Mouse (Mus musculus) heart, adult 2 months (tissue): ENCODE measurements at regions not wholly inside any gene's neighbourhood (a gene's known extent, or its start where the extent isn't known, plus 50 kb on each side); places are given as distances from the start of the nearest gene placed in this dataset.

Experiments used
- DNase-seq, 2 experiments: peaks; one replicate each; pipeline ENCODE4 v3.0.0; 2021
- H3K27ac ChIP-seq: fragments of 200-600 bp; 2 replicates; pipeline ENCODE4 v1.8.1; 2022
- H3K27me3 ChIP-seq: fragments of 200-500 bp; 2 replicates; pipeline ENCODE4 v1.6.1; 2012; ENCODE audit warnings: mild to moderate bottlenecking, low read length, inconsistent platforms, mixed read lengths; ENCODE audit not compliant: control insufficient read depth, insufficient read depth
- H3K36me3 ChIP-seq: fragments of 200-500 bp; 2 replicates; pipeline ENCODE4 v1.6.1; 2012; ENCODE audit warnings: low read length, inconsistent platforms; ENCODE audit not compliant: control insufficient read depth, insufficient read depth
- H3K4me1 ChIP-seq: fragments of 200-500 bp; 2 replicates; pipeline ENCODE4 v1.6.1; 2011; ENCODE audit warnings: low read length; ENCODE audit not compliant: control insufficient read depth, insufficient read depth
- H3K4me3 ChIP-seq: fragments of 200-600 bp; 2 replicates; pipeline ENCODE4 v1.8.1; 2022
- H3K79me2 ChIP-seq: fragments of 200-500 bp; replicated peaks from 2 replicates; pipeline ENCODE4 v1.6.1; 2012; ENCODE audit warnings: mild to moderate bottlenecking, inconsistent platforms, low read length, moderate library complexity, mixed read lengths; ENCODE audit not compliant: control insufficient read depth, insufficient read depth
- H3K9ac ChIP-seq: fragments of 200-500 bp; 2 replicates; pipeline ENCODE4 v1.6.1; 2012; ENCODE audit warnings: low read depth, mild to moderate bottlenecking, control low read depth, inconsistent platforms, low read length, mixed read lengths
- CTCF ChIP-seq: fragments of 200-600 bp; IDR thresholded peaks from 2 replicates; pipeline ENCODE4 v1.8.1; 2022; ENCODE audit warnings: antibody characterized with exemption, mild to moderate bottlenecking, moderate library complexity
- EP300 ChIP-seq: fragments of 200-500 bp; IDR thresholded peaks from 2 replicates; pipeline ENCODE4 v1.6.1; 2011; ENCODE audit warnings: low read depth, low read length, control low read depth; ENCODE audit not compliant: insufficient read depth
- POLR2A ChIP-seq: fragments of 200-500 bp; IDR thresholded peaks from 2 replicates; pipeline ENCODE4 v1.6.1; 2011; ENCODE audit warnings: mild to moderate bottlenecking, low read depth, low read length, control low read depth; ENCODE audit not compliant: insufficient read depth
- WGBS: fragments of 180-500 bp; shearing (Covaris S2); methylation state at CpG from one replicate; pipeline ENCODE4 v1.1.7; 2018; 5-methylcytosine and 5-hydroxymethylcytosine counted together
- intact Hi-C: fragments of 180-260 bp; cut with DNase I; formaldehyde crosslinking; loops from one replicate; pipeline ENCODE4 v1.15.1; 2025

DNA sequence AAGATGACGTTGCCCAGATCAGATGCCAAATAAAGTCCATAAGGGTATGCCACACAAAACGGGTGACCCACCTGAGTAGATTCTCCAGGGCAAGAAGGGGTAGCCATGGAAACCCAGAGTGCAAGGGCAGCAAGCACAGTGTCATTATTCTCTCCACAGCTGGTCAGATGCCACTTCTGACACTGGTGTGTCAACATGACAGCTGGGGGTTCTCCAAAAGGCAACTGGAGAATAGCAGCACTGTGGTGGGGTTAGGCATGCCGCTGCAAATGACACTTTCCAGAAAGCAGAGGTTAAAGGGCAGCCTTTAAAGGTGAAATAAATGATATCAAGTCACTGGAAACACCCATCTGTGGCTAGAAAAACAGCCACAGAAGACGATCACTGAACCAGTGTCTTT lies 70.8 kb upstream of the Thbs2 start:
- 52% methylated on average over 4 of the region's 4 CpGs for WGBS
- Histone ChIP-seq H3K4me1 (no peaks in the 10 kb centered on the region), H3K27me3 (no peaks in the 10 kb centered on the region), H3K4me3 (no peak overlapping the region), H3K36me3 (no peaks in the 10 kb centered on the region), H3K9ac (no peak overlapping the region), H3K79me2 (no peaks in the 10 kb centered on the region), H3K27ac (no peak overlapping the region)
- no peak for TF ChIP-seq POLR2A
- TF ChIP-seq CTCF = no peak
- TF ChIP-seq EP300 = no peak
- DNase-seq = no peak
- intact Hi-C loops = no loop called here

DNA sequence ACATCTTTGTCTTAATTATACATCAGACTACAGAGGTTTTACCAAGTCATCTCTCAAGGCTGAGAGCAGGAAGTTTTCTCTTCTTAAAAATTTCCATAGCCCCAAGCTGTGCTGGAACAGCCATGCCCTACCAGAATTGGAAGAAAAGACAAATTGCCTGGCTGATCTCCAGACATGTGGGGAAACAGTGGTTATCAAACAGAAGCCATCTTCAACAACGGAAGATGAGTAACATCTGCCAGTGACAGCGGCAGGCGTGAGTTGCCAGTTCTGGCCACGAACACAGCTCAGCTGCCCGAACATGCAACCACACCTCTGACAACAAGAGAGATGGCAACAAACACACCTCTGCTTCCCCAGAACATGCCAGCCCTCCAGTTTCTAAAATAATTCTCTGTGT lies 59.1 kb upstream of the Thbs2 start:
- DNase-seq = peak; percentile 40 to 43
- no peak overlapping the region for H3K4me3 ChIP-seq
- intact Hi-C loops = no loop called here

DNA sequence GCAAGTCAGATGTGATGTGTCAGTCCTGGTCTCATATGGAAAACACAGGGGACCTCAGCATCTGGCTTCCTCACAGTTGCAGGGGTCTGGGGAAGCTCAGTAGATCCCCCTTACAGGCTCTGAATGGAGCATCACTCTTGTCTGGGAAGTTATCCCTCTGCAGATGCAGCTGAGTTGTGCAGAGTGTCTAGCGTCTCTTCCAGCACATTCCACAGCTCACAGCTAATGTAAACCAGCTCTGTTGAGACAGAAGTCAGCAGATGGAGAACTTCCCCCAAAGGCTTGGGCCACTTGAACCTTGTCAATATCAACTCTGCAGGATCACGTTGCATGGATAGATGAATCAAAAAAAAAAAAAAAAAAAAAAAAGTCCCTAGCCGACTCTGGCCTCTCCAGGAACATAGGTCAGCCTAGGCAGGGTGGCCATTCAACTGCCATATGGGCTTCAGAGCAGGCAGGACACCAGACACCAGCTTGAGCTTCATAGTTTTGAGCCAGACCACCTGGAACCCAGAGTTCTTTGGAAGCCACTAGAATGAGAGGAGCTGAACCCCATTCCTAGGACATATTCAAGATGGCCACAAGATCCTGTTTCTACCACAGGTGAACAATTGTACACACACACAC lies 56.6 kb upstream of the Thbs2 start:
- Histone ChIP-seq H3K9ac (no peak overlapping the region), H3K27ac (no peak overlapping the region), H3K4me1 (no peaks in the 10 kb centered on the region), H3K4me3 (no peak overlapping the region), H3K27me3 (no peaks in the 10 kb centered on the region), H3K36me3 (no peaks in the 10 kb centered on the region), H3K79me2 (no peaks in the 10 kb centered on the region)
- 63% methylated on average over 3 of the region's 3 CpGs for WGBS
- TF ChIP-seq CTCF (no peak), EP300 (no peak), POLR2A (no peak)
- intact Hi-C loops = no loop called here
- no peak for DNase-seq

More for the DNA sequence above, 59.1 kb upstream of the Thbs2 start:
- H3K36me3 ChIP-seq = no peaks in the 10 kb centered on the region
- H3K27me3 ChIP-seq = no peaks in the 10 kb centered on the region
- TF ChIP-seq EP300 = 0 out of 2 replicates have a peak, but pooled peaks have one; percentile 13
- no peak for TF ChIP-seq POLR2A
- no peak overlapping the region for H3K9ac ChIP-seq
- no peaks in the 10 kb centered on the region for H3K4me1 ChIP-seq
- H3K27ac ChIP-seq = no peak overlapping the region
- WGBS = 49% methylated on average over 5 of the region's 5 CpGs
- H3K79me2 ChIP-seq = no peaks in the 10 kb centered on the region

DNA sequence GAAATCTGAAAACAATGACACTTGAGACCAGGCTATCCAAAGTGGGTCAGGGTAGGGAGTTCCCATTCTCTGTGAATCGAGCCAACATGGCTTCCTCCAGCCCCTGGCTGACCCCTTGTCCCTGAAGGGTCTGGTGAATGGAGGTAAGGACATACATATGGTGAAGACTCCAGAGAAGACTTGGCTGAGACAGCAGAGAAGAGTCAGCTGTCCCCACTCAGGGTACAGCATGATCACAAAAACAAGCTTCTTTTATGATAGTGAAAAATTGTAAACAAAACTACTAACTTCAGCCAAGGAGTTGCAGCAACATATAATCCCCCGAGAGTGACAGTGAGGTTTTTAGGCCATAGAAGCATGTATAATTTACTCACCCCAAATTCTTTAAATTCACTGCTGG lies 55.2 kb upstream of the Thbs2 start:
- no peak overlapping the region for H3K9ac ChIP-seq
- intact Hi-C loops = no loop called here
- DNase-seq = peak; percentile 26 to 36

DNA sequence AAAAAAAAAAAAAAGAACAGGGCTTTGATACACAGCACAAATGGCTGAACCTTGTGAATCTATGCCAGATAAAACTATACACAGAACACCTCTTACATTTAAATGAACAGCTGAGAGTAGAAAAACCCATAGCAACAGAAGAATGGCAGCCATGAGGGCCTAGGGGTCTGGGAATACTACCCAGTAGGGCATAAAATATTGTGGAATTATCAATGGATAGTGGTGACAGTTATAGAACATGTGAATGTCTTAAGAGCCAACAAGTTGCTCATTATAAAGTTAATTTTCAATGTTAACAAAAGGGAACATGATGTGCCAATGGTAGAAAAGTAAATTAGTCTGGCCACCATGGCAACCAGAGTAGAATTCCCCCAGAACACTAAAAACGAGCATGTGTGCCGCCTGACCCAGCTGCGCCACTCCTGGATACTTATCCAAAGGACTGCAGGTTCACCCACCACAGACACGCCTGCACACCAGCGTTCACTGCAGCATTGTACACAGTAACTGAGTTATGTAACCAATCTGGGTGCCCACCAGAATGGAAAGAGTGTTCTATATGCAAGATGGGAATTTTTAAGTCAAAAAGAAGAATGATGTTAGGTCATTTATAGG lies 53.3 kb upstream of the Thbs2 start:
- WGBS = 78% methylated on average over 5 of the region's 5 CpGs
- TF ChIP-seq POLR2A (no peak), CTCF (no peak), EP300 (no peak)
- no peaks in the 10 kb centered on the region for H3K36me3 ChIP-seq

More for the DNA sequence above, 55.2 kb upstream of the Thbs2 start:
- H3K4me3 ChIP-seq = no peak overlapping the region
- no peaks in the 10 kb centered on the region for H3K36me3 ChIP-seq
- TF ChIP-seq POLR2A (no peak), CTCF (no peak), EP300 (no peak)
- H3K27ac ChIP-seq = no peak overlapping the region
- no peaks in the 10 kb centered on the region for H3K4me1 ChIP-seq
- H3K79me2 ChIP-seq = no peaks in the 10 kb centered on the region
- no peaks in the 10 kb centered on the region for H3K27me3 ChIP-seq
- 60% methylated on average over 2 of the region's 2 CpGs for WGBS

DNA sequence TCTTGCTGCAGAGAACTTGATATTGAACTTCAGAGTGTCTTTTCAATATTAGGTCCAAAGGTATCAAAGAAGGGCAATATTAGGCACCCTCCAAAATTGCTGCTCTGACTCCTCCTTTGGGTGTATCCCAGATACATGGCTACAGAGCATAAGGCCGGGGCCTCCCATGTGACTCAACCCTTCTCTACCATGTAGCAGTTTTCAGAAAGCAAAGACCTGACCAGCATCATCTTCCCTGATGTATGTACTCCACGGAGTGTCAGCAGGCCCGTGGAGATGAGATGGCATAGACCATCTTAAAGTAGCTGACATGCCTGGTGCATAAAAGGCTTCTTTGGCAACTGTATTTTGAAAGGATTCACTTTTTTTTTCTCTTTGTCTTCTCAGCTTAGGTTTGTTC lies 51.5 kb upstream of the Thbs2 start:
- Histone ChIP-seq H3K4me1 (no peaks in the 10 kb centered on the region), H3K36me3 (no peaks in the 10 kb centered on the region), H3K9ac (no peak overlapping the region), H3K4me3 (no peak overlapping the region), H3K79me2 (no peaks in the 10 kb centered on the region), H3K27ac (no peak overlapping the region), H3K27me3 (no peaks in the 10 kb centered on the region)
- intact Hi-C loops = no loop called here
- TF ChIP-seq EP300 (no peak), POLR2A (no peak), CTCF (no peak)
- WGBS = 87% methylated on average over 3 of the region's 3 CpGs
- DNase-seq = no peak

More for the DNA sequence above, 53.3 kb upstream of the Thbs2 start:
- Histone ChIP-seq H3K27me3 (no peaks in the 10 kb centered on the region), H3K4me1 (no peaks in the 10 kb centered on the region), H3K79me2 (no peaks in the 10 kb centered on the region), H3K27ac (no peak overlapping the region), H3K9ac (no peak overlapping the region), H3K4me3 (no peak overlapping the region)
- no peak for DNase-seq
- intact Hi-C loops = no loop called here
